Mouse (Mus musculus) forebrain, embryonic 11.5 days (tissue): ENCODE data around the gene Mbd3. TPM values are rescaled to one million over a fixed set of nuclear protein-coding genes. Genes with fewer than 3 reads are reported as not detected.
A peak's percentile ranks its signal among the peaks of the same experiment; 100 is the strongest.

Source experiments
- ATAC-seq: fragments of 200-750 bp; cut with Nextera tagmentation; replicated peaks from 2 replicates; pipeline ENCODE4 v1.8.0; 2017; ENCODE audit warnings: moderate TSS enrichment; ENCODE audit not compliant: low FRiP score
- DNase-seq: peaks from one replicate; pipeline ENCODE4 v3.0.0-alpha.2; 2017; ENCODE audit warnings: low spot score
- H3K27ac ChIP-seq: fragments of 300-500 bp; sonication (generic); 2 replicates; pipeline ENCODE4 v1.5.1; 2014; ENCODE audit warnings: low read depth, low read length
- H3K27me3 ChIP-seq: fragments of 300-500 bp; sonication (generic); 2 replicates; pipeline ENCODE4 v1.6.1; 2014; ENCODE audit warnings: mild to moderate bottlenecking, low read length, mixed read lengths; ENCODE audit not compliant: control insufficient read depth, insufficient read depth
- H3K36me3 ChIP-seq: fragments of 300-500 bp; sonication (generic); 2 replicates; pipeline ENCODE4 v1.6.1; 2014; ENCODE audit warnings: mild to moderate bottlenecking, low read length, moderate library complexity, mixed read lengths; ENCODE audit not compliant: control insufficient read depth, insufficient read depth
- H3K4me1 ChIP-seq: fragments of 300-500 bp; sonication (generic); replicated peaks from 2 replicates; pipeline ENCODE4 v1.6.1; 2014; ENCODE audit warnings: low read length, mixed read lengths; ENCODE audit not compliant: control insufficient read depth, insufficient read depth
- H3K4me2 ChIP-seq: fragments of 300-500 bp; sonication (generic); 2 replicates; pipeline ENCODE4 v1.6.1; 2014; ENCODE audit warnings: low read depth, mild to moderate bottlenecking, low read length, moderate library complexity, mixed read lengths; ENCODE audit not compliant: severe bottlenecking
- H3K4me3 ChIP-seq: fragments of 300-500 bp; sonication (generic); 2 replicates; pipeline ENCODE4 v1.5.1; 2014; ENCODE audit warnings: low read depth, low read length
- H3K9ac ChIP-seq: fragments of 300-500 bp; sonication (generic); 2 replicates; pipeline ENCODE4 v1.6.1; 2014; ENCODE audit warnings: low read length
- H3K9me3 ChIP-seq: fragments of 300-500 bp; sonication (generic); 2 replicates; pipeline ENCODE4 v1.6.1; 2016; ENCODE audit warnings: low read length, mixed read lengths; ENCODE audit not compliant: control insufficient read depth
- WGBS: fragments of 180-500 bp; shearing (Covaris S2); extraction: QIAGEN DNeasy Blood & Tissue Kit; methylation state at CpG from one replicate; pipeline ENCODE4 v1.1.7; 2014; 5-methylcytosine and 5-hydroxymethylcytosine counted together
- polyA plus RNA-seq: library from polyadenylated mRNA; unstranded; fragments of >200 nt; fragmentation: Nextera tagmentation; extraction: Ambion mirVana; gene quantifications from 2 replicates; pipeline ENCODE4 v1.2.1, GENCODE M21; 2014

Mbd3 gene
- polyA plus RNA-seq, 1 experiment from 2014 or later = 276 TPM

DNA sequence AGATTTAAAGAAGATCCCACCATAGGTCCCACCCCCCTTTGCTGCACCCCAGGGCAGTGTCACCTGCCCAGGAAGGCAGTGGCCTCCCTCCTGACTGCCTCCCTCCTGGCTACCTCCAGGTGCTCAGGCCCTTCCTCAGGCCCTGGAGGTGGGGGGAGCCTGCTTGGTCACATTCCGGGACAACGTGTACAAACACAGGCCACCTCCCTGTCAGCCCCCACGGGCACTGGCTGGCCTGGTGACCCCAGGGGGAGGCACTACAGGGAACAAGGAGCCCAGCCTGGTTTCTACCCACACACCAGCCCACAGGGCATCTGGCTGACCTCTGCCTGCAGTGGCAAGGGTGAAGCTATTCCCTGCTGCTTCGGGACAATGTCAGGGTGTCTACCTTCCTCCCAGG, 38.6 kb upstream of the Mbd3 start:
- no peak overlapping the region for H3K4me2 ChIP-seq
- no peak overlapping the region for H3K9ac ChIP-seq
- no peak overlapping the region for H3K27ac ChIP-seq
- no peaks in the 10 kb centered on the region for H3K4me1 ChIP-seq
- 71% methylated on average over 4 of the region's 4 CpGs for WGBS
- DNase-seq = no peak
- no peaks in the 10 kb centered on the region for H3K36me3 ChIP-seq
- no peak for ATAC-seq
- no peak overlapping the region for H3K4me3 ChIP-seq
- H3K9me3 ChIP-seq = no peaks in the 10 kb centered on the region
- no peaks in the 10 kb centered on the region for H3K27me3 ChIP-seq

DNA sequence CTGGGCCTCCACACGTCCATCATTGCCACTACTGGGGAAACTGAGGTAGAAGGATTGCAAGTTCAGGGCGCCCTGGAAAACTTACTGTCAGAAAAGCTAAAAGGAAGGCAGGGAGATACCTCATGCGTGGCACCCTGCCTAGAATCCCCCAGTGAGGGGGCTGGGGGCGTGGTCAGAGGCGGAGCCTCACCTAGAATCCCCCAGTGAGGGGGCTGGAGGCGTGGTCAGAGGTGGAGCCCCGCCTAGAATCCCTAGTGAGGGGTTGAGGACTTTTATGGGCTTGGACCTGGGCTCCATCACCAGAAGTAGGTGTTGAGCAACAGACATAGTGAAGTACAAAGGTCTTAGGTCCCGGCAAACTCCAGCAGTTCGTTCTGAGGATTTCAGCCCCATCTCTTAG, 36.9 kb upstream of the Mbd3 start:
- Histone ChIP-seq H3K9me3 (no peaks in the 10 kb centered on the region), H3K4me1 (peaks cover 7% of the 10 kb centered on the region; the same call in 1 of the 2 replicates), H3K9ac (no peak overlapping the region), H3K36me3 (no peaks in the 10 kb centered on the region), H3K4me3 (no peak overlapping the region), H3K27ac (no peak overlapping the region), H3K27me3 (no peaks in the 10 kb centered on the region), H3K4me2 (no peak overlapping the region)
- ATAC-seq (no peak), DNase-seq (no peak)
- 15% methylated on average over 9 of the region's 9 CpGs for WGBS

DNA sequence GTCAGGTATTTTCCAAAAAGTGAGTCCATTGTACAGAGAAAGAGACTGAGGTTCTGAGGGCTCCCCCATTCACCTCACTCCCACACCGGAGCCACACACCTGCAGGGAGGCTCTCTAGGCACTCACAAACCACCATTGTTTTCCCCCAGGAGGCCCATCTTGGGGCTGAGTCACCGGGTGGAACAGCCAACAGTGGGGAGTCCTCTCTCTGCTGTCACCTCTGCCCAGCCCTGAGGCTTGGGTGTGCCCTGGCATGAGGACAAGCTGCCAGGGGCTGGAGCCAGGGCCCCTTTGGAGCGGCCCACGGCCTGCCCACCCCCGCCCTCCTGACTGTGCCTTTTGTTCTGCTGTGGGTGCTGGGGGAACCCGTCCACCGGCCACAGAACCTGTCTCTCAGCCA, 36.4 kb upstream of the Mbd3 start:
- WGBS = 39% methylated on average over 7 of the region's 7 CpGs
- Histone ChIP-seq H3K27ac (no peak overlapping the region), H3K4me3 (no peak overlapping the region)

DNA sequence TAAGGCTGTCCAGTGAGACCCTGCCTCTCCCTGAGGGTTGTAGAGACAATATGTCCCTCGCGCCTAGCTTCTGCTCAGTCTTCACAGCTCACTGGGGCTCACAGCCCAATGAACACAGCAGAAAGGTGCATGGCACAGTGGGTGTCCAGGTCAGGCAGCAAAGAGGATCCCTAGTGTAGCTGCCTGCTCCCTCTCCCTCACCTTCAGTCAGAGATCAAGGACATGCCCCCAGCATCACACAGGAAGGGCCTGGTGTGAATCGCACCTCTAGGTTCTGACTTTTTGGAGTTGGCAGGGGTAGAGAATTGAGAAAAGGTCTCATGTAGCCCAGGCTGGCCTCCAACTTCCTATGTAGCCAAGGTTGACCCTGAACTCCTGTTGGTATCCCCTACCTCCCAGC, 35.5 kb upstream of the Mbd3 start:
- Histone ChIP-seq H3K4me3 (no peak overlapping the region), H3K4me1 (peaks cover 13% of the 10 kb centered on the region; the same call in 1 of the 2 replicates), H3K27me3 (no peaks in the 10 kb centered on the region), H3K27ac (no peak overlapping the region), H3K9ac (no peak overlapping the region), H3K36me3 (peaks cover 8% of the 10 kb centered on the region), H3K4me2 (no peak overlapping the region), H3K9me3 (no peaks in the 10 kb centered on the region)
- DNase-seq (no peak), ATAC-seq (no peak)
- WGBS = 66% methylated on average over 3 of the region's 3 CpGs

More for the DNA sequence above, 36.4 kb upstream of the Mbd3 start:
- H3K4me1 ChIP-seq = peaks cover 10% of the 10 kb centered on the region; the same call in 1 of the 2 replicates
- no peak overlapping the region for H3K4me2 ChIP-seq
- ATAC-seq = no peak
- H3K36me3 ChIP-seq = no peaks in the 10 kb centered on the region
- no peaks in the 10 kb centered on the region for H3K27me3 ChIP-seq
- H3K9ac ChIP-seq = no peak overlapping the region
- H3K9me3 ChIP-seq = no peaks in the 10 kb centered on the region
- no peak for DNase-seq

DNA sequence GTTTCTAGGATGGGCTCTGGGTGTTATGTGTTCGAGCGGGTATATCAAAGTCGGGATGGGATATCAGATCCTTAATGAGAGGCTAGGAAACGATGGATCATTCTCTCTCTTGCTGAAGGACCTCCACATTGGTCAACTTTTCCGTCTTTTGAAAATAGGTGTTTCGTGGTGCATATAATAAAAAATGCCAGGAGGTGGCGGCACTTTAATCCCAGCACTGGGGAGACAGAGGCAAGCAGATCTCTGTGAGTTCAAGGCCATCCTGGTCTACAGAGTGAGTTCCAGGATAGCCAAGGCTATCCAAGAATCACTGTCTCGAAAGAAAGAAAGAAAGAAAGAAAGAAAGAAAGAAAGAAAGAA, 34.9 kb upstream of the Mbd3 start:
- H3K4me3 ChIP-seq = peak overlapping the region; percentile 98; the same call in 1 of the 2 replicates
- H3K9me3 ChIP-seq = no peaks in the 10 kb centered on the region
- H3K27me3 ChIP-seq = no peaks in the 10 kb centered on the region
- DNase-seq (no peak), ATAC-seq (no peak)
- H3K4me1 ChIP-seq = peaks cover 13% of the 10 kb centered on the region; the same call in 1 of the 2 replicates
- no peak overlapping the region for H3K27ac ChIP-seq
- WGBS = 10% methylated on average over 8 of the region's 8 CpGs
- peak overlapping the region; percentile 29; the same call in 1 of the 2 replicates for H3K9ac ChIP-seq
- peak overlapping the region; percentile 15; the same call in 1 of the 2 replicates for H3K4me2 ChIP-seq
- H3K36me3 ChIP-seq = peaks cover 10% of the 10 kb centered on the region

DNA sequence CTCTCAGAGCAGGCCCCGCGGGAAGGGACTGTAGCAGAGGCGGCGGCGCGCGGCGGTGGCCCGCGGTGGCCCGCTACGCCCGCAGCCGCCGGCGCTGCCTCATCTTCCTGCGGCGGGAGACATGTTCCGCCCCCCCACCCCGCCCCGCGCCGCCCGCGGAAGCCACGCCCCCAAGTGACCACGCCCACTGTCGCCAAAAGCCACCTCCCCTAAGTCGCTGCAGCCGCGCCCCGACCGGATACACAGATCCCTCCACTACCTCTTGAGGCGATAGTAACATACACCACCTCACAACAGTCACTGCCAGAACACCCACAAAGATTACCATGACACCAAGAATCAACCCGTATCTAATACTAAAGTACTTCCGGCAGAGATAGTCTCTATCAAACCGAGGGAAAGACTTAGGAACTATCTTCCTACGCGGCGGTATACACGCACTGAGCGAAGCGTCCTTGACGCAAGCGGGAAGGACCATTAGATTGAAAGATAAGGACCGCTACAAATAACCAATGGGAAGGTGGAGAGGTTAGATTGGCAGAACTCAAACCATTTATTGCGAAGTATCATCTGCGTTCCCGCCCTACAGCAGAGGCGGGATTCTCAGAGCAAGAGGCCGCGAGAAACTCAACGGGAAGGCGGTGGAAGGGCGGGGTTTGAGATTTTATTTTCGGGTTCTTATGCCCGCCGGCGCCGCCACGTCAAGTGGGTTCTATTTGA, 34.3 kb upstream of the Mbd3 start, which contains the start of gene Tcf3:
Gene Tcf3, minus strand, starts transcription at position 135 of the 720 bp plus-strand sequence.
- under 1% methylated on average over 60 of the region's 61 CpGs for WGBS
- DNase-seq (peak; percentile 98), ATAC-seq (peak; percentile 92)
- H3K4me2 ChIP-seq = peak within 1 kb of the TSS; percentile 74
- peaks cover 11% of the 10 kb centered on the region for H3K36me3 ChIP-seq
- no peaks in the 10 kb centered on the region for H3K27me3 ChIP-seq
- no peaks in the 10 kb centered on the region for H3K9me3 ChIP-seq
- peak within 1 kb of the TSS; percentile 94 for H3K27ac ChIP-seq
- H3K4me3 ChIP-seq = peak within 1 kb of the TSS; percentile 98
- peaks cover 13% of the 10 kb centered on the region; the same call in 1 of the 2 replicates for H3K4me1 ChIP-seq
- H3K9ac ChIP-seq = peak within 1 kb of the TSS; percentile 100

DNA sequence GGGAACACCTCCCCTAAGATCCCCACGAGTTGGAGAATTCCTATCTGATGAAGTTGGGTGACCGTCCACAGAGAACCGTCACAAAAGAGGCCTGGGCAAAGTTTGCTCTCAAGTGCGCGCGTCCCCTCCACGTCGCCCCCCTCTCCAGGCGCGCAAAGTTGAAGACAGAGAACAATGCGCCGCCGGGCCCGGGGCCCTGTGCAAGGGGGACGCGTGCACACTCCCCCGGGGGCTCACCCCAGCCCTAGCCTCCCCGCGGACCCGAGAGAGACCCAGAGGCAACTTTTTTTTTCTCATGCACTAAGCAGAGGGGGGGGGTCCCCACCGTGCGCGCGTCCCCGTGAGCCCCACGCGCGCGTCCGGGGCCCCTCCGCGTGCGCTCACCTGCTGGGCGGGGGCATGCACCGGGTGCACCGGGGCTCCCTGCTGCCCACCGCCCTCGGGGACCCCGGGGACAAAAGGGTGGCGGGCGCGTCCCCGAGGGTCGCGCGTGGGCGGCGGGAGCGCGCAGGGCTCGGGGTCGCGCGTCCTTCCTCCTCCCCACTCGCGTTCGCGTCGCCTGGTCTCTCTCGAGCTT, 33.7 kb upstream of the Mbd3 start:
- 1% methylated on average over 52 of the region's 60 CpGs for WGBS
- ATAC-seq = peak; percentile 42
- Histone ChIP-seq H3K9ac (peak overlapping the region; percentile 100), H3K4me3 (peak overlapping the region; percentile 98), H3K9me3 (no peaks in the 10 kb centered on the region), H3K36me3 (peaks cover 11% of the 10 kb centered on the region), H3K27me3 (no peaks in the 10 kb centered on the region), H3K4me2 (peak overlapping the region; percentile 74), H3K4me1 (peaks cover 13% of the 10 kb centered on the region; the same call in 1 of the 2 replicates), H3K27ac (peak overlapping the region; percentile 94)
- peak; percentile 87 for DNase-seq

DNA sequence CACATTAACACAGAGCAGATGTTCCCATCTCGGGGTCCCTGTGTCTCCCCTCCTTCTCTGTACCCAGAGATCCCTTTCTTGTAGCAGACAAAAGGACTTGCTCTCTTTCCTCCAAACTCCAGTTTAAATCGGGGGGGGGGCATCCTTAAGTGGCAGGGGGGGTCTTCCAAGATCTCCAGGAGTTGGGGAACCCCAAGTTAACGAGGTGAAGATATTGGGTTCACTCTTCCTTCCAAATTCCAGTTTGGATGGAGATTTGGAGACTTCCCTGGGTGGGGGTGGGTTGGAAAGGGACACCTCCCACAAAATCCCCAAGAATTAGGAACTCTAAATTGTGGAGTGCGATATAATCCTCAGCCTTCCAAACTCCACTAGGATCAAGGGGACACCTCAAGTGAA, 33.0 kb upstream of the Mbd3 start:
- DNase-seq (no peak), ATAC-seq (no peak)
- Histone ChIP-seq H3K9me3 (no peaks in the 10 kb centered on the region), H3K4me3 (peak overlapping the region; percentile 98), H3K9ac (peak overlapping the region; percentile 100), H3K4me1 (peaks cover 13% of the 10 kb centered on the region; the same call in 1 of the 2 replicates), H3K4me2 (peak overlapping the region; percentile 74), H3K27ac (peak overlapping the region; percentile 94), H3K27me3 (no peaks in the 10 kb centered on the region), H3K36me3 (peaks cover 16% of the 10 kb centered on the region)
- WGBS = 2% methylated on average over 4 of the region's 4 CpGs
